Mouse (Mus musculus) ES-Bruce4 (cell line): ENCODE data around the gene Apip.

Source experiments
- CTCF ChIP-seq: IDR thresholded peaks from one replicate; pipeline ENCODE4 v1.8.1; 2011; ENCODE audit warnings: low read depth, low read length
- EP300 ChIP-seq: IDR thresholded peaks from 2 replicates; pipeline ENCODE4 v1.6.1; 2011; ENCODE audit warnings: low read depth, low read length; ENCODE audit not compliant: insufficient read depth
- POLR2A ChIP-seq: IDR thresholded peaks from one replicate; pipeline ENCODE4 v1.8.1; 2011; ENCODE audit warnings: low read length; ENCODE audit not compliant: insufficient read depth

GRCm38 (mm10) chr2:103051937-103052893 lies 21.3 kb upstream of the Apip start:
- TF ChIP-seq CTCF (no peak), POLR2A (no peak), EP300 (no peak)
